In genomic region chr16:92610464-92610863, GRCm38 (mm10) we compare ENCODE assay signal across 25 mouse cellular contexts.
DNase-seq lines count a peak whose midpoint lies in the region; ATAC-seq lines count a peak whose summit lies in the region.
"Had no signal": no experiment of that assay in that cellular context is flagged by ENCODE, and none has a peak within 500 bp of the region (broad histone marks: within the 10 kb centered on the region; RNA-seq: fewer than 3 reads in every experiment).

No protein-coding gene starts in this region.

- no peak overlapping the region for H3K9ac ChIP-seq in forebrain, embryonic 11.5 days (ENCODE audit: low read length)
- H3K9ac ChIP-seq in neural tube, embryonic 13.5 days: peak overlapping the region; percentile 31; the same call in 1 of the 2 replicates
- H3K9ac ChIP-seq in intestine, embryonic 16.5 days (ENCODE audit: low read depth, low read length): no peak overlapping the region
- H3K9ac ChIP-seq: embryonic facial prominence, embryonic 12.5 days; forebrain, embryonic 12.5 days; heart, embryonic 15.5 days; limb, embryonic 15.5 days; liver, postnatal 0 days had no signal

- peaks cover 97% of the 10 kb centered on the region for H3K27me3 ChIP-seq in forebrain, embryonic 10.5 days (ENCODE audit: poor library complexity, severe bottlenecking)
- peaks cover 56% of the 10 kb centered on the region for H3K27me3 ChIP-seq in forebrain, embryonic 11.5 days (ENCODE audit: control insufficient read depth, insufficient read depth, low read length)
- peaks cover 27% of the 10 kb centered on the region for H3K27me3 ChIP-seq in neural tube, embryonic 13.5 days
- H3K27me3 ChIP-seq in intestine, embryonic 16.5 days (replicated peaks; ENCODE audit: control insufficient read depth, insufficient read depth, low read length): no peaks in the 10 kb centered on the region
- H3K27me3 ChIP-seq: CH12.LX; megakaryocyte, embryonic 14.5 days had no signal

- peak overlapping the region; percentile 30; the same call in 1 of the 2 replicates for H3K27ac ChIP-seq in forebrain, embryonic 10.5 days
- no peak overlapping the region for H3K27ac ChIP-seq in forebrain, embryonic 11.5 days (ENCODE audit: low read depth, low read length)
- H3K27ac ChIP-seq in neural tube, embryonic 13.5 days (replicated peaks): no peak overlapping the region
- H3K27ac ChIP-seq in intestine, embryonic 16.5 days (ENCODE audit: low read length): 0 out of 2 replicates have a peak overlapping the region, but pooled peaks have one; percentile 10
- H3K27ac ChIP-seq: embryonic facial prominence, embryonic 12.5 days; heart, adult 2 months; heart, embryonic 15.5 days; left cerebral cortex, adult 2 months; limb, embryonic 15.5 days had no signal

- H3K4me3 ChIP-seq in forebrain, embryonic 10.5 days: no peak overlapping the region
- no peak overlapping the region for H3K4me3 ChIP-seq in forebrain, embryonic 11.5 days (ENCODE audit: low read depth, low read length)
- H3K4me3 ChIP-seq in neural tube, embryonic 13.5 days: no peak overlapping the region
- H3K4me3 ChIP-seq in intestine, embryonic 16.5 days (ENCODE audit: low read length): no peak overlapping the region
- H3K4me3 ChIP-seq: embryonic facial prominence, embryonic 12.5 days; forebrain, embryonic 12.5 days; heart, adult 2 months; heart, embryonic 15.5 days; left cerebral cortex, adult 2 months; limb, embryonic 15.5 days; megakaryocyte, embryonic 14.5 days had no signal

- no peak for ATAC-seq in forebrain, embryonic 11.5 days (replicated peaks; ENCODE audit: low FRiP score)
- no peak for ATAC-seq in neural tube, embryonic 13.5 days (ENCODE audit: low read depth)
- peak; percentile 59 for ATAC-seq in intestine, embryonic 16.5 days
- ATAC-seq: hindbrain, embryonic 16.5 days; liver, postnatal 0 days; midbrain, embryonic 16.5 days had no signal

- DNase-seq in forebrain, embryonic 10.5 days (ENCODE audit: extremely low spot score, low spot score): no peak
- DNase-seq in forebrain, embryonic 11.5 days (ENCODE audit: low spot score): no peak
- DNase-seq in neural tube, embryonic 10.5 days (ENCODE audit: extremely low spot score, low spot score): no peak
- DNase-seq in retina, postnatal 7 days (ENCODE audit: low read depth, low spot score): peak; percentile 38
- DNase-seq in layer of hippocampus, postnatal 10 days (ENCODE audit: low spot score in 2 of 2): no peak
- DNase-seq in Muller cell, postnatal 12 days (ENCODE audit: inconsistent ontology term): no peak
- DNase-seq: cerebellum, adult 8-10 months; gastrocnemius, postnatal 14 days; heart, adult 2 months; heart, postnatal 4 days; kidney, adult 2 months; kidney, postnatal 14 days; liver, postnatal 0 days; thymus, adult 2 months had no signal

- peaks cover 58% of the 10 kb centered on the region for H3K4me1 ChIP-seq in forebrain, embryonic 10.5 days
- H3K4me1 ChIP-seq in forebrain, embryonic 11.5 days (replicated peaks; ENCODE audit: control insufficient read depth, insufficient read depth, low read length): peaks cover 19% of the 10 kb centered on the region; the same call in 1 of the 2 replicates
- H3K4me1 ChIP-seq in neural tube, embryonic 13.5 days (replicated peaks): peaks cover 25% of the 10 kb centered on the region
- H3K4me1 ChIP-seq in intestine, embryonic 16.5 days (ENCODE audit: control insufficient read depth, insufficient read depth, low read length): peaks cover 25% of the 10 kb centered on the region

- no peaks in the 10 kb centered on the region for H3K36me3 ChIP-seq in forebrain, embryonic 10.5 days (replicated peaks)
- H3K36me3 ChIP-seq in forebrain, embryonic 11.5 days (ENCODE audit: control insufficient read depth, insufficient read depth, low read length): no peaks in the 10 kb centered on the region
- H3K36me3 ChIP-seq in neural tube, embryonic 13.5 days: no peaks in the 10 kb centered on the region
- H3K36me3 ChIP-seq in intestine, embryonic 16.5 days (ENCODE audit: control insufficient read depth, insufficient read depth, low read length): no peaks in the 10 kb centered on the region
- H3K36me3 ChIP-seq: forebrain, embryonic 12.5 days; heart, embryonic 15.5 days; limb, embryonic 15.5 days had no signal

- WGBS in forebrain, embryonic 10.5 days: 18% methylated on average over 8 of the region's 8 CpGs
- 14% methylated on average over 8 of the region's 8 CpGs for WGBS in forebrain, embryonic 11.5 days
- WGBS in neural tube, embryonic 13.5 days: 56% methylated on average over 8 of the region's 8 CpGs
- 42% methylated on average over 8 of the region's 8 CpGs for WGBS in intestine, embryonic 16.5 days

- H3K4me2 ChIP-seq in forebrain, embryonic 11.5 days (ENCODE audit: low read depth, low read length, severe bottlenecking): no peak overlapping the region
- no peak overlapping the region for H3K4me2 ChIP-seq in neural tube, embryonic 13.5 days
- no peak overlapping the region for H3K4me2 ChIP-seq in intestine, embryonic 16.5 days (ENCODE audit: low read depth, low read length)
- H3K4me2 ChIP-seq: embryonic facial prominence, embryonic 12.5 days; forebrain, embryonic 12.5 days; heart, embryonic 15.5 days; limb, embryonic 15.5 days had no signal

- H3K9me3 ChIP-seq in forebrain, embryonic 10.5 days: no peaks in the 10 kb centered on the region
- H3K9me3 ChIP-seq in forebrain, embryonic 11.5 days (ENCODE audit: control insufficient read depth, low read length): no peaks in the 10 kb centered on the region
- no peaks in the 10 kb centered on the region for H3K9me3 ChIP-seq in neural tube, embryonic 13.5 days
- H3K9me3 ChIP-seq in intestine, embryonic 16.5 days (ENCODE audit: control insufficient read depth, low read length): no peaks in the 10 kb centered on the region
- H3K9me3 ChIP-seq: embryonic facial prominence, embryonic 12.5 days; forebrain, embryonic 12.5 days; heart, embryonic 15.5 days; limb, embryonic 15.5 days had no signal

Comparison
In these comparisons a context has a peak if more than half of its experiments do, and no peak if none do; other contexts are left out.
1. H3K27ac ChIP-seq: peak in forebrain, embryonic 10.5 days (single experiment) and intestine, embryonic 16.5 days (single experiment); none in forebrain, embryonic 11.5 days (single experiment) and neural tube, embryonic 13.5 days (single experiment).